Mouse (Mus musculus): ENCODE results near the gene Hs6st1. TPM values are rescaled to one million over a fixed set of nuclear protein-coding genes. Genes with fewer than 3 reads are reported as not detected.

The Hs6st1 gene
- total RNA-seq, 1 experiment: 46.3 TPM

DNA sequence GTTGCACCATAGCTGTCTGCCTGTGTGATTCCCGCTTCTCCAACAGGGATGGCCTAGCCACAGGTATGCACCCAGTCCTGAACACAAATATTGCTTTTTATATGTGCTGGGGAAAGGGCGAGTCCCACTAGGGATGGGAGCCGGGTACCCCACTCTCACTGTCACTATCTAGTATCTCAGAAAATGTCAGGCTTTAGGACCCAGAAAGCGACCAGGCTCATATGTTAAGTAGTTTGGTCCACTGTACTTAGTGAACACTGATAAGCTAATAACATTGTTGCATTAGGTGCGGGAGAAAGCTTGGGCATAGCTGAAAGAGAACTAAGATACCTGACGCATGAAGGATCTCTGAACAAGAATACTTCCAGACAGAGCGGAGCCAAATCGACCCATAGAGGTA lies 63.6 kb downstream of the Hs6st1 start:
- TF ChIP-seq MAFK (IDR thresholded peaks at IDR 0.05; ENCODE audit: insufficient read depth, low read depth, low read length): no peak
- no peak overlapping the region for H3K27ac ChIP-seq (ENCODE audit: insufficient read depth, low read depth, low read length, poor library complexity, severe bottlenecking)
- H3K4me3 ChIP-seq (ENCODE audit: insufficient read depth in 1 of 2, low read depth in 1 of 2, low read length in 2 of 2, poor library complexity in 1 of 2, severe bottlenecking in 1 of 2): no peak overlapping the region

GRCm38 (mm10) chr1:36132211-36132610 lies 64.0 kb downstream of the Hs6st1 start:
- no peak overlapping the region for H3K9ac ChIP-seq (ENCODE audit: insufficient read depth, low read depth, low read length, poor library complexity, severe bottlenecking)
- H3K27ac ChIP-seq (ENCODE audit: insufficient read depth, low read depth, low read length, poor library complexity, severe bottlenecking): no peak overlapping the region
- no peaks in the 10 kb centered on the region for H3K9me3 ChIP-seq (ENCODE audit: control insufficient read depth, insufficient read depth, low read depth, low read length)
- TF ChIP-seq CHD2 (IDR thresholded peaks at IDR 0.05; ENCODE audit: low read depth, low read length) (no peak), ZC3H11A (IDR thresholded peaks at IDR 0.05; ENCODE audit: borderline replicate concordance, low read depth, low read length) (no peak), HCFC1 (IDR thresholded peaks at IDR 0.05; ENCODE audit: borderline replicate concordance, insufficient read depth, low read length) (no peak), MAFK (IDR thresholded peaks at IDR 0.05; ENCODE audit: insufficient read depth, low read depth, low read length) (no peak), ZNF384 (IDR thresholded peaks at IDR 0.05; ENCODE audit: low read depth, low read length) (no peak)
- no peaks in the 10 kb centered on the region for H3K4me1 ChIP-seq (ENCODE audit: control insufficient read depth in 2 of 2, insufficient read depth in 2 of 2, low read length in 2 of 2, poor library complexity in 1 of 2)
- no peaks in the 10 kb centered on the region for H3K36me3 ChIP-seq (ENCODE audit: control insufficient read depth, insufficient read depth, low read length, poor library complexity, severe bottlenecking)
- no peak overlapping the region for H3K4me3 ChIP-seq (ENCODE audit: insufficient read depth in 1 of 2, low read depth in 1 of 2, low read length in 2 of 2, poor library complexity in 1 of 2, severe bottlenecking in 1 of 2)
- DNase-seq (ENCODE audit: low read depth, low spot score): no peak
- in situ Hi-C loops (cut with MboI; ENCODE audit: low sequenced_read_pairs in 2 of 2, unreplicated experiment in 2 of 2): loop anchor here (5.0 to 25.0 kb wide), 2 partner anchors 290 to 295 kb away; no protein-coding TSS in a partner anchor

More for the DNA sequence above, 63.6 kb downstream of the Hs6st1 start:
- Histone ChIP-seq H3K9me3 (ENCODE audit: control insufficient read depth, insufficient read depth, low read depth, low read length) (no peaks in the 10 kb centered on the region), H3K9ac (ENCODE audit: insufficient read depth, low read depth, low read length, poor library complexity, severe bottlenecking) (no peak overlapping the region), H3K36me3 (ENCODE audit: control insufficient read depth, insufficient read depth, low read length, poor library complexity, severe bottlenecking) (no peaks in the 10 kb centered on the region), H3K4me1 (ENCODE audit: control insufficient read depth in 2 of 2, insufficient read depth in 2 of 2, low read length in 2 of 2, poor library complexity in 1 of 2) (no peaks in the 10 kb centered on the region)
- in situ Hi-C loops (cut with MboI; ENCODE audit: low sequenced_read_pairs in 2 of 2, unreplicated experiment in 2 of 2): loop anchor here (5.0 to 25.0 kb wide), 2 partner anchors 289 to 294 kb away; no protein-coding TSS in a partner anchor
- no peak for DNase-seq (ENCODE audit: low read depth, low spot score)

DNA sequence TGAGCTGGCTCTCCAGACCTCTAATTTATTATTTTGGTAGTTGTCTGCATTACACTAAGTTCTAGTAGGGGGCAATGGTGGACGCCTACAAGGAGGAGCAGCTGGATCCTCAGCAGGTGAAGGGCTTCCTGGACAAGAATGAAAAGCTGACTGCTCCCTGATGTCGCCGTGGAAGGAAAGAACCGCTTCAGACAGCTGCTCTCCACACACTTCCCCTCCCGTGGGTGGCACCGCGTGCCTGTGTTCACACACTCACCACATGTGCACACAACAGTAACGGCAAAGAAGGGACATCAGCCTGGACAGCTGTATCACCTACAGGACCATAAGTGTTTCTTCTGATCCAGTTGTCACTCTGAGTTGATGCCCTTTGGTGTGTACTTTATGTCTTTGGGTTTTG lies 64.8 kb downstream of the Hs6st1 start:
- Histone ChIP-seq H3K36me3 (ENCODE audit: control insufficient read depth, insufficient read depth, low read length, poor library complexity, severe bottlenecking) (no peaks in the 10 kb centered on the region), H3K4me3 (ENCODE audit: insufficient read depth in 1 of 2, low read depth in 1 of 2, low read length in 2 of 2, poor library complexity in 1 of 2, severe bottlenecking in 1 of 2) (no peak overlapping the region), H3K9me3 (ENCODE audit: control insufficient read depth, insufficient read depth, low read depth, low read length) (no peaks in the 10 kb centered on the region), H3K4me1 (ENCODE audit: control insufficient read depth in 2 of 2, insufficient read depth in 2 of 2, low read length in 2 of 2, poor library complexity in 1 of 2) (no peaks in the 10 kb centered on the region), H3K27ac (ENCODE audit: insufficient read depth, low read depth, low read length, poor library complexity, severe bottlenecking) (no peak overlapping the region), H3K9ac (ENCODE audit: insufficient read depth, low read depth, low read length, poor library complexity, severe bottlenecking) (no peak overlapping the region)
- DNase-seq (ENCODE audit: low read depth, low spot score): no peak
- TF ChIP-seq ZC3H11A (IDR thresholded peaks at IDR 0.05; ENCODE audit: borderline replicate concordance, low read depth, low read length) (no peak), CHD2 (IDR thresholded peaks at IDR 0.05; ENCODE audit: low read depth, low read length) (no peak), ZNF384 (IDR thresholded peaks at IDR 0.05; ENCODE audit: low read depth, low read length) (no peak), HCFC1 (IDR thresholded peaks at IDR 0.05; ENCODE audit: borderline replicate concordance, insufficient read depth, low read length) (no peak), MAFK (IDR thresholded peaks at IDR 0.05; ENCODE audit: insufficient read depth, low read depth, low read length) (no peak)
- in situ Hi-C loops (cut with MboI; ENCODE audit: low sequenced_read_pairs in 2 of 2, unreplicated experiment in 2 of 2): loop anchor here (5.0 to 25.0 kb wide), 2 partner anchors 291 to 296 kb away; no protein-coding TSS in a partner anchor

GRCm38 (mm10) chr1:36133647-36134046 lies 65.4 kb downstream of the Hs6st1 start:
- DNase-seq (ENCODE audit: low read depth, low spot score): no peak
- Histone ChIP-seq H3K4me1 (ENCODE audit: control insufficient read depth in 2 of 2, insufficient read depth in 2 of 2, low read length in 2 of 2, poor library complexity in 1 of 2) (no peaks in the 10 kb centered on the region), H3K9ac (ENCODE audit: insufficient read depth, low read depth, low read length, poor library complexity, severe bottlenecking) (no peak overlapping the region), H3K9me3 (ENCODE audit: control insufficient read depth, insufficient read depth, low read depth, low read length) (no peaks in the 10 kb centered on the region), H3K36me3 (ENCODE audit: control insufficient read depth, insufficient read depth, low read length, poor library complexity, severe bottlenecking) (no peaks in the 10 kb centered on the region), H3K27ac (ENCODE audit: insufficient read depth, low read depth, low read length, poor library complexity, severe bottlenecking) (no peak overlapping the region), H3K4me3 (ENCODE audit: insufficient read depth in 1 of 2, low read depth in 1 of 2, low read length in 2 of 2, poor library complexity in 1 of 2, severe bottlenecking in 1 of 2) (no peak overlapping the region)
- in situ Hi-C loops (cut with MboI; ENCODE audit: low sequenced_read_pairs in 2 of 2, unreplicated experiment in 2 of 2): loop anchor here (5.0 to 25.0 kb wide), 2 partner anchors 291 to 296 kb away; no protein-coding TSS in a partner anchor
- TF ChIP-seq HCFC1 (IDR thresholded peaks at IDR 0.05; ENCODE audit: borderline replicate concordance, insufficient read depth, low read length): no peak
- TF ChIP-seq ZC3H11A (IDR thresholded peaks at IDR 0.05; ENCODE audit: borderline replicate concordance, low read depth, low read length): no peak
- TF ChIP-seq MAFK (IDR thresholded peaks at IDR 0.05; ENCODE audit: insufficient read depth, low read depth, low read length): no peak
- no peak for TF ChIP-seq CHD2 (IDR thresholded peaks at IDR 0.05; ENCODE audit: low read depth, low read length)
- TF ChIP-seq ZNF384 (IDR thresholded peaks at IDR 0.05; ENCODE audit: low read depth, low read length): no peak

- in situ Hi-C loops (cut with MboI; ENCODE audit: low sequenced_read_pairs in 2 of 2, unreplicated experiment in 2 of 2): loop anchor here (5.0 to 25.0 kb wide), 2 partner anchors 292 to 297 kb away; no protein-coding TSS in a partner anchor
- no peaks in the 10 kb centered on the region for H3K9me3 ChIP-seq (ENCODE audit: control insufficient read depth, insufficient read depth, low read depth, low read length)
- H3K4me3 ChIP-seq (ENCODE audit: insufficient read depth in 1 of 2, low read depth in 1 of 2, low read length in 2 of 2, poor library complexity in 1 of 2, severe bottlenecking in 1 of 2): no peak overlapping the region
- no peak overlapping the region for H3K9ac ChIP-seq (ENCODE audit: insufficient read depth, low read depth, low read length, poor library complexity, severe bottlenecking)
- DNase-seq (ENCODE audit: low read depth, low spot score): peak; percentile 59
- no peaks in the 10 kb centered on the region for H3K36me3 ChIP-seq (ENCODE audit: control insufficient read depth, insufficient read depth, low read length, poor library complexity, severe bottlenecking)
- TF ChIP-seq MAFK (IDR thresholded peaks at IDR 0.05; ENCODE audit: insufficient read depth, low read depth, low read length) (no peak), HCFC1 (IDR thresholded peaks at IDR 0.05; ENCODE audit: borderline replicate concordance, insufficient read depth, low read length) (no peak), ZNF384 (IDR thresholded peaks at IDR 0.05; ENCODE audit: low read depth, low read length) (no peak), ZC3H11A (IDR thresholded peaks at IDR 0.05; ENCODE audit: borderline replicate concordance, low read depth, low read length) (peak; percentile 93)
- no peaks in the 10 kb centered on the region for H3K4me1 ChIP-seq (ENCODE audit: control insufficient read depth in 2 of 2, insufficient read depth in 2 of 2, low read length in 2 of 2, poor library complexity in 1 of 2)
- no peak overlapping the region for H3K27ac ChIP-seq (ENCODE audit: insufficient read depth, low read depth, low read length, poor library complexity, severe bottlenecking)
Measured at GRCm38 (mm10) chr1:36134584-36134983, 66.4 kb downstream of the Hs6st1 start.

All from ES-E14 (cell line).